Mouse (Mus musculus) thymus, adult 2 months (tissue): ENCODE measurements at regions not wholly inside any gene's neighbourhood (a gene's known extent, or its start where the extent isn't known, plus 50 kb on each side); places are given as distances from the start of the nearest gene placed in this dataset.

Source experiments
- CTCF ChIP-seq: fragments of 200-500 bp; IDR thresholded peaks from 2 replicates; pipeline ENCODE4 v1.5.1; 2012; ENCODE audit warnings: mild to moderate bottlenecking, control low read depth, low read length, moderate library complexity, borderline replicate concordance; ENCODE audit not compliant: control insufficient read depth, poor library complexity, insufficient read depth; ENCODE audit errors: extremely low read depth
- POLR2A ChIP-seq: fragments of 200-500 bp; IDR thresholded peaks from 2 replicates; pipeline ENCODE4 v1.6.1; 2012; ENCODE audit warnings: mild to moderate bottlenecking, low read length, control low read depth, moderate library complexity; ENCODE audit not compliant: control insufficient read depth, poor library complexity, insufficient read depth; ENCODE audit errors: extremely low read depth

DNA sequence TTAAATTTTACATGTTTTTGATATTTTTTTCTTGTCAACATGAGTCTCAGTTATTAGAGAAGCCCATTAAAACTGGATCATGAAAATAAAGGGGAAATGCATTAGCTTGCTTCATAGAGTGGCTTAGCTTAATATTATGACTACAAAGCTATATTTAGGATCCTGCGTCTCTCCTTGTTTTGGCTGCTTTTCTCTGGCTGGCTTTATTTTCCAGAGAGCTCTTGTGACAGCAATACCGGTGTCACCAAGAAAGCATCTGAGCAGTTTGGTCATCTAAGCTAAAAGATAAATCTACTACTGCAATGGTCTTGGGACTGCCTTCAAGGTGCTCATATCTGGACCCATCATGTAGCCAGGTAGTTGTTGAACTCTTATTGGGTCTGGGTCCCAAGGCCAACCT lies 293.5 kb upstream of the Gm12728 start:
- TF ChIP-seq POLR2A (no peak), CTCF (no peak)
